Mouse (Mus musculus) intestine, embryonic 14.5 days (tissue): ENCODE data around the gene Timm29. TPM values are rescaled to one million over a fixed set of nuclear protein-coding genes. Genes with fewer than 3 reads are reported as not detected.

ENCODE experiments used
- ATAC-seq: fragments of 200-750 bp; cut with Nextera tagmentation; replicated peaks from 2 replicates; pipeline ENCODE4 v1.8.0; 2017; ENCODE audit warnings: low read depth, moderate number of reproducible peaks, moderate TSS enrichment, moderate library complexity; ENCODE audit not compliant: low FRiP score, low TSS enrichment
- DNase-seq: peaks from one replicate; pipeline ENCODE4 v3.0.0-alpha.2; 2018; ENCODE audit warnings: low spot score
- H3K27ac ChIP-seq: fragments of 300-500 bp; sonication (generic); 2 replicates; pipeline ENCODE4 v1.5.1; 2014; ENCODE audit warnings: low read depth, mild to moderate bottlenecking, control low read depth
- H3K27me3 ChIP-seq: fragments of 300-500 bp; sonication (generic); replicated peaks from 2 replicates; pipeline ENCODE4 v1.6.1; 2014; ENCODE audit warnings: low read length, control low read depth; ENCODE audit not compliant: control insufficient read depth, insufficient read depth
- H3K36me3 ChIP-seq: fragments of 300-500 bp; sonication (generic); 2 replicates; pipeline ENCODE4 v1.6.1; 2014; ENCODE audit warnings: low read length, control low read depth; ENCODE audit not compliant: control insufficient read depth, insufficient read depth
- H3K4me1 ChIP-seq: fragments of 300-500 bp; sonication (generic); replicated peaks from 2 replicates; pipeline ENCODE4 v1.6.1; 2014; ENCODE audit warnings: low read length, control low read depth, mixed read lengths; ENCODE audit not compliant: control insufficient read depth, insufficient read depth
- H3K4me2 ChIP-seq: fragments of 300-500 bp; sonication (generic); 2 replicates; pipeline ENCODE4 v1.6.1; 2014; ENCODE audit warnings: low read length
- H3K4me3 ChIP-seq: fragments of 300-500 bp; sonication (generic); 2 replicates; pipeline ENCODE4 v1.5.1; 2014; ENCODE audit warnings: low read depth, low read length, control low read depth, mixed read lengths
- H3K9ac ChIP-seq: fragments of 300-500 bp; sonication (generic); 2 replicates; pipeline ENCODE4 v1.6.1; 2014; ENCODE audit warnings: mild to moderate bottlenecking, low read length
- H3K9me3 ChIP-seq: fragments of 300-500 bp; sonication (generic); 2 replicates; pipeline ENCODE4 v1.6.1; 2016; ENCODE audit warnings: low read length, control low read depth; ENCODE audit not compliant: control insufficient read depth
- WGBS: fragments of 180-500 bp; shearing (Covaris S2); extraction: QIAGEN DNeasy Blood & Tissue Kit; methylation state at CpG from one replicate; pipeline ENCODE4 v1.1.7; 2014; 5-methylcytosine and 5-hydroxymethylcytosine counted together
- polyA plus RNA-seq: library from polyadenylated mRNA; unstranded; fragments of >200 nt; fragmentation: Nextera tagmentation; extraction: Ambion mirVana; gene quantifications from 2 replicates; pipeline ENCODE4 v1.2.1, GENCODE M21; 2014

The Timm29 gene
- 32.7 and 32.9 TPM in 2 replicates for polyA plus RNA-seq

GRCm38 (mm10) chr9:21592703-21593121 is at the start of gene Timm29, which contains the start of gene Yipf2:
Timm29 (plus strand) TSS chr9:21592722.
Yipf2 (minus strand) TSS chr9:21592828.
- H3K9ac ChIP-seq: peak within 1 kb of the TSS; percentile 88
- peak within 1 kb of the TSS; percentile 69 for H3K27ac ChIP-seq
- H3K4me3 ChIP-seq: peak within 1 kb of the TSS; percentile 98
- ATAC-seq (peak; percentile 92), DNase-seq (peak; percentile 94)
- WGBS: 0% methylated on average over 30 of the region's 30 CpGs
- H3K27me3 ChIP-seq: no peaks in the 10 kb centered on the region
- H3K36me3 ChIP-seq: peaks cover 51% of the 10 kb centered on the region
- peak within 1 kb of the TSS; percentile 94 for H3K4me2 ChIP-seq
- peaks cover 14% of the 10 kb centered on the region for H3K4me1 ChIP-seq
- no peaks in the 10 kb centered on the region for H3K9me3 ChIP-seq

GRCm38 (mm10) chr9:21545351-21545915 is 47.1 kb upstream of the Timm29 start:
- Histone ChIP-seq H3K9me3 (no peaks in the 10 kb centered on the region), H3K27ac (peak overlapping the region; percentile 98), H3K36me3 (peaks cover 4% of the 10 kb centered on the region), H3K9ac (peak overlapping the region; percentile 60), H3K4me2 (peak overlapping the region; percentile 84), H3K27me3 (no peaks in the 10 kb centered on the region), H3K4me3 (peak overlapping the region; percentile 73), H3K4me1 (peaks cover 18% of the 10 kb centered on the region)
- WGBS: 6% methylated on average over 9 of the region's 9 CpGs
- DNase-seq: no peak
- ATAC-seq: peak; percentile 87

- Histone ChIP-seq H3K4me1 (peaks cover 18% of the 10 kb centered on the region), H3K36me3 (peaks cover 10% of the 10 kb centered on the region), H3K4me3 (peak overlapping the region; percentile 73), H3K27ac (peak overlapping the region; percentile 98), H3K9ac (peak overlapping the region; percentile 60), H3K9me3 (no peaks in the 10 kb centered on the region), H3K4me2 (peak overlapping the region; percentile 84), H3K27me3 (no peaks in the 10 kb centered on the region)
- DNase-seq (peak; percentile 100), ATAC-seq (peak; percentile 92)
- WGBS: under 1% methylated on average over 61 of the region's 67 CpGs
Observed at GRCm38 (mm10) chr9:21545916-21546788, 46.4 kb upstream of the Timm29 start.

GRCm38 (mm10) chr9:21546789-21547074 is 45.8 kb upstream of the Timm29 start, which contains the start of gene Carm1:
Carm1 (plus strand) TSS chr9:21546894.
- Histone ChIP-seq H3K4me1 (peaks cover 18% of the 10 kb centered on the region), H3K9ac (peak within 1 kb of the TSS; percentile 97), H3K36me3 (peaks cover 14% of the 10 kb centered on the region), H3K4me2 (peak within 1 kb of the TSS; percentile 84), H3K9me3 (no peaks in the 10 kb centered on the region), H3K27me3 (no peaks in the 10 kb centered on the region), H3K4me3 (peak within 1 kb of the TSS; percentile 73), H3K27ac (peak within 1 kb of the TSS; percentile 98)
- DNase-seq (no peak), ATAC-seq (no peak)
- WGBS: 2% methylated on average over 20 of the region's 52 CpGs

- Histone ChIP-seq H3K36me3 (peaks cover 18% of the 10 kb centered on the region), H3K4me3 (peak overlapping the region; percentile 73), H3K9ac (peak overlapping the region; percentile 97), H3K9me3 (no peaks in the 10 kb centered on the region), H3K27me3 (no peaks in the 10 kb centered on the region), H3K27ac (peak overlapping the region; percentile 98), H3K4me1 (peaks cover 18% of the 10 kb centered on the region), H3K4me2 (peak overlapping the region; percentile 84)
- DNase-seq: peak; percentile 75
- peak; percentile 29 for ATAC-seq
- under 1% methylated on average over 63 of the region's 66 CpGs for WGBS
Observed at GRCm38 (mm10) chr9:21547075-21547941, 45.2 kb upstream of the Timm29 start.

GRCm38 (mm10) chr9:21551049-21551448 is 41.5 kb upstream of the Timm29 start:
- no peak for DNase-seq
- H3K27me3 ChIP-seq: no peaks in the 10 kb centered on the region
- no peak overlapping the region for H3K4me2 ChIP-seq

GRCm38 (mm10) chr9:21553607-21554273 is 38.8 kb upstream of the Timm29 start:
- WGBS: 81% methylated on average over 6 of the region's 6 CpGs
- H3K4me3 ChIP-seq: no peak overlapping the region
- no peaks in the 10 kb centered on the region for H3K27me3 ChIP-seq
- H3K4me2 ChIP-seq: no peak overlapping the region
- ATAC-seq (no peak), DNase-seq (no peak)
- H3K4me1 ChIP-seq: peaks cover 7% of the 10 kb centered on the region
- no peak overlapping the region for H3K9ac ChIP-seq
- no peak overlapping the region for H3K27ac ChIP-seq
- no peaks in the 10 kb centered on the region for H3K9me3 ChIP-seq
- peaks cover 38% of the 10 kb centered on the region for H3K36me3 ChIP-seq

More at GRCm38 (mm10) chr9:21551049-21551448, 41.5 kb upstream of the Timm29 start:
- Histone ChIP-seq H3K9ac (no peak overlapping the region), H3K4me1 (peaks cover 12% of the 10 kb centered on the region), H3K27ac (no peak overlapping the region), H3K4me3 (no peak overlapping the region), H3K36me3 (peaks cover 31% of the 10 kb centered on the region), H3K9me3 (no peaks in the 10 kb centered on the region)
- 91% methylated on average over 2 of the region's 2 CpGs for WGBS
- ATAC-seq: no peak
